Mouse (Mus musculus): ENCODE data around the gene Pnpo. TPM values are rescaled to one million over a fixed set of nuclear protein-coding genes. Genes with fewer than 3 reads are reported as not detected.

Gene Pnpo
- polyA plus RNA-seq, 1 experiment: 83.7 TPM

DNA sequence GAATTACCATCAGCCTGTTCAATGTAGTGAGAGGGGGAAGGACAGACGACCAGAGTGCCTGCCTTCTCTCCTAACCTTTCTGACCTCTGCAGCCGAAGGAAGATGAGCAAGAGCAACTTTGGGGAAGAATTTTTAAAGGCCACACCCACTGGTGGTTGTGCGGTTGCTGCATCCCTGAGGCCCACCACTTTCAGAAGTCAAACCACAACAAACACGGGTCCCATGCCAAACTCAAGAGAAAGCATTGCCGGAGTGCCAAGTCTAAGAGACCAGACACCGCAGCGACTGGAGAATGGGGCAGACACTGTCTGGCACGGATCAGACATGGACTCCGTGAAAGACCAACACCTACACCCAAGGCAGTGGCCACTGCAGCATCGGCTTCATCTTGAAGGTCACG lies 18.9 kb downstream of the Pnpo start:
- no peaks in the 10 kb centered on the region for H3K9me3 ChIP-seq (ENCODE audit: control insufficient read depth, low read length)
- peaks cover 8% of the 10 kb centered on the region for H3K27me3 ChIP-seq (ENCODE audit: control insufficient read depth)
- peaks cover 83% of the 10 kb centered on the region for H3K4me1 ChIP-seq (ENCODE audit: control insufficient read depth)
- peak overlapping the region; percentile 1 for H3K4me3 ChIP-seq (replicated peaks)
- no peak for TF ChIP-seq GATA1 (IDR thresholded peaks at IDR 0.05; ENCODE audit: low read length)
- TF ChIP-seq TAL1 (IDR thresholded peaks at IDR 0.05; ENCODE audit: low read length): no peak
- H3K36me3 ChIP-seq (ENCODE audit: control insufficient read depth): peaks cover 5% of the 10 kb centered on the region; the same call in 1 of the 2 replicates

- TF ChIP-seq GATA1 (IDR thresholded peaks at IDR 0.05; ENCODE audit: low read length): no peak
- no peak for TF ChIP-seq TAL1 (IDR thresholded peaks at IDR 0.05; ENCODE audit: low read length)
- Histone ChIP-seq H3K4me3 (replicated peaks) (no peak overlapping the region), H3K27me3 (ENCODE audit: control insufficient read depth) (no peaks in the 10 kb centered on the region), H3K36me3 (ENCODE audit: control insufficient read depth) (peaks cover 7% of the 10 kb centered on the region), H3K9me3 (ENCODE audit: control insufficient read depth, low read length) (no peaks in the 10 kb centered on the region), H3K4me1 (ENCODE audit: control insufficient read depth) (peaks cover 75% of the 10 kb centered on the region)
Observed at GRCm38 (mm10) chr11:96919003-96919402, 24.8 kb downstream of the Pnpo start.

DNA sequence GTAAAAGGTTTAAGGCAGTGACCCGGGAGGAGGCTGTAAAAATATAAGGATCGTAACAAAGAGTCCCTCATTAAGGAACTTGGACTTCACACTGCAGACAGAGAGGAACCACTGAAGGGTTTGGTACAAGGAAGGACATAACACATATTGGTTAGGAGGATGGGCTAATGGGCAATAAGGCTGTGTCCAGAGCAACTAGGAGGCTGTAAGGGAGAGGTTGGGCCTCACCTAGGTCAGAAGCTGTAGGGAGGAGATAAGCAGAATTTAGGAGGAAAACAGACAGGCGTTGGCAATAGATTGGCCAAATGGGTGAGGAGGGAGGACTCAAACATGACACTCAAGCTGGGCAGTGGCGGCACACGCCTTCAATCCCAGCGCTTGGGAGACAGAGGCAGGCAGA lies 26.4 kb downstream of the Pnpo start:
- TF ChIP-seq TAL1 (IDR thresholded peaks at IDR 0.05; ENCODE audit: low read length): peak; percentile 96
- peak; percentile 95 for TF ChIP-seq GATA1 (IDR thresholded peaks at IDR 0.05; ENCODE audit: low read length)
- Histone ChIP-seq H3K9me3 (ENCODE audit: control insufficient read depth, low read length) (no peaks in the 10 kb centered on the region), H3K4me1 (ENCODE audit: control insufficient read depth) (peaks cover 71% of the 10 kb centered on the region), H3K36me3 (ENCODE audit: control insufficient read depth) (peaks cover 14% of the 10 kb centered on the region), H3K27me3 (ENCODE audit: control insufficient read depth) (no peaks in the 10 kb centered on the region), H3K4me3 (replicated peaks) (peak overlapping the region; percentile 39)

DNA sequence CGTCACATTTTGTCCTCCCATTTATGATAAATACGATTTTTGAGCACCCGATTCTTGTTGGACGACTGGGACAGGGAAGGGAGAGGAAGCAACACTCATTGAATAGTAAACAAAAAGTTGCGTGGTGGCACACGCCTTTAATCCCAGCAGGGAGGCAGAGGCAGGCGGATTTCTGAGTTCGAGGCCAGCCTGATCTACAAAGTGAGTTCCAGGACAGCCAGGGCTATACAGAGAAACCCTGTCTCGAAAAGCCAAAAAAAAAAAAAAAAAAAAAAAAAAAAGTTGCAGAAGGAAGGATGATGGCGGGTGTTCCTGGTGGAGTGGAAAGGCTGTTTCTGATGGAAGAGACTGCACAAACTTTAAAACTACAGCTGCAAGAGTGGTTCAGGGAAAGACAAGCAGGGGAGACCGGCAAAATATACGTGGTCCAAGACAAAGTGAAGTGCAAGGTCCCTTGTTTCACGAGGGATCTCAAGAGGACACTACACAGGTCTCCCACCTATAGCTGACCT lies 26.8 kb downstream of the Pnpo start:
- TF ChIP-seq TAL1 (IDR thresholded peaks at IDR 0.05; ENCODE audit: low read length): no peak
- TF ChIP-seq GATA1 (IDR thresholded peaks at IDR 0.05; ENCODE audit: low read length): no peak
- Histone ChIP-seq H3K4me3 (replicated peaks) (peak overlapping the region; percentile 72), H3K27me3 (ENCODE audit: control insufficient read depth) (no peaks in the 10 kb centered on the region), H3K36me3 (ENCODE audit: control insufficient read depth) (peaks cover 18% of the 10 kb centered on the region), H3K9me3 (ENCODE audit: control insufficient read depth, low read length) (no peaks in the 10 kb centered on the region), H3K4me1 (ENCODE audit: control insufficient read depth) (peaks cover 69% of the 10 kb centered on the region)

DNA sequence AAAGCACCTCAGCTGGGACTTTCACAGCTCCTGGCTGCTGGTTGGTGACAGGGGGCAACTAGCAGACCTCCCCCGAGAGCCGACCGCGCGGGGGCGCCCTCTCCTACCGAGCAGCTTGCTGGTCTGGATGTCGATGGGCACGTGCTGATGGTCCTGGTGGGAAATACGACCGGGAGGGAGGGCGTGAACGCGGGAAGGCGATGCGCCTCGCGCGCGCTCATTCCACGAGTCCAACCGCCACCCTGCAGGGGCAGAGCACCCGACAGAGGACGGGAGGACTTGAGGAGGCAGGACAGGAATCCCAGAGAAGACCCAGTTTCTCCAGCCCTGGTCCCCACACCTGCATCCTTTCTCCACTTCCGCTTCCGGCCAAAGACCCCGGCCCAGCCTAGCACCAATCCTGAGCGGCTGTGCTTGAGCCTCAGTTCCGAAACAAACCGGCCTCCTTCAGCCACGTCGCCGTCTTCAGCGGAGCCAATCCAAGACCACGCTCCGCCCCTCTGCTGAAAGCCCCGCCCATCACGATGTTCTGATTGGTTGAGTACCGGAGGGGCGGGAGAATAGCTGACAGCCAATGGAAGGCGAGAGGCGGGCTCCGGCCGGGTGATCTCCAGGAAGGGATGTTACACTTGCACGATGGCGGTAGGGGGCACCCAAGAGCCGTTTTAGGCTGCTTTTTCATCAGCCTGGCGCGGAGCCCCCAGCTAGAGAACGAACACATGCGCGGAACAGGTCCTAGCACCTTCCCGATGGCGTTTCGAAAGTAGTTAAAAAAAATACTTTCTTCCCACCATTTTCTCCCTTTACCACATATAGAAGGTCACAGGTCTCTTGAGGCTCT lies 27.5 kb downstream of the Pnpo start, which contains the start of gene Cdk5rap3:
Gene Cdk5rap3 (minus strand): TSS at position 453 of the 841 bp plus-strand sequence.
- TF ChIP-seq GATA1 (IDR thresholded peaks at IDR 0.05; ENCODE audit: low read length): no peak
- TF ChIP-seq TAL1 (IDR thresholded peaks at IDR 0.05; ENCODE audit: low read length): no peak
- Histone ChIP-seq H3K4me1 (ENCODE audit: control insufficient read depth) (peaks cover 68% of the 10 kb centered on the region), H3K4me3 (replicated peaks) (peak within 1 kb of the TSS; percentile 72), H3K36me3 (ENCODE audit: control insufficient read depth) (peaks cover 25% of the 10 kb centered on the region), H3K27me3 (ENCODE audit: control insufficient read depth) (no peaks in the 10 kb centered on the region), H3K9me3 (ENCODE audit: control insufficient read depth, low read length) (no peaks in the 10 kb centered on the region)

DNA sequence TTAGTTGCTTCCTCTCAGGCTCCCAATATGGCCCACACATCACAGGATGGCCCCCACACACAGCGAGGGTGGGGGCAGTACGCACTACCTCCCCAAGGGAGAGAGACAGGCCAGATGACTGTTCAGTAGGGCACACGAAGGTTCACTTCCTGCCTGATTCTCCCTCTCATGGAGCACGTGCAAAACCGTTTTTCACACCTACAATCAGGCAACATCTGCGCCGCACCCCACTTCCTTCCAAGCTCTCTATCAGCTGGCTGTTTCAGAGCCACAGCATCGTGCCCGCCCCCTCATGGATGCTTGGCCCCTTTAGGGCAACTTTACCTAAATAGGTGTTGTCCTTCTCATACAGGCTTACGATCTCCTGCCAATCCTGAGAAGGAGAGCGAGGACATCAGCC lies 31.1 kb downstream of the Pnpo start:
- Histone ChIP-seq H3K4me3 (replicated peaks) (no peak overlapping the region), H3K9me3 (ENCODE audit: control insufficient read depth, low read length) (no peaks in the 10 kb centered on the region), H3K27me3 (ENCODE audit: control insufficient read depth) (no peaks in the 10 kb centered on the region), H3K4me1 (ENCODE audit: control insufficient read depth) (peaks cover 38% of the 10 kb centered on the region), H3K36me3 (ENCODE audit: control insufficient read depth) (peaks cover 54% of the 10 kb centered on the region)
- TF ChIP-seq TAL1 (IDR thresholded peaks at IDR 0.05; ENCODE audit: low read length) (no peak), GATA1 (IDR thresholded peaks at IDR 0.05; ENCODE audit: low read length) (no peak)

- no peaks in the 10 kb centered on the region for H3K9me3 ChIP-seq (ENCODE audit: control insufficient read depth, low read length)
- peaks cover 66% of the 10 kb centered on the region for H3K36me3 ChIP-seq (ENCODE audit: control insufficient read depth)
- TF ChIP-seq TAL1 (IDR thresholded peaks at IDR 0.05; ENCODE audit: low read length) (no peak), GATA1 (IDR thresholded peaks at IDR 0.05; ENCODE audit: low read length) (no peak)
- H3K4me3 ChIP-seq (replicated peaks): no peak overlapping the region
- no peaks in the 10 kb centered on the region for H3K27me3 ChIP-seq (ENCODE audit: control insufficient read depth)
- peaks cover 25% of the 10 kb centered on the region for H3K4me1 ChIP-seq (ENCODE audit: control insufficient read depth)
Observed at GRCm38 (mm10) chr11:96910003-96910402, 33.8 kb downstream of the Pnpo start.

DNA sequence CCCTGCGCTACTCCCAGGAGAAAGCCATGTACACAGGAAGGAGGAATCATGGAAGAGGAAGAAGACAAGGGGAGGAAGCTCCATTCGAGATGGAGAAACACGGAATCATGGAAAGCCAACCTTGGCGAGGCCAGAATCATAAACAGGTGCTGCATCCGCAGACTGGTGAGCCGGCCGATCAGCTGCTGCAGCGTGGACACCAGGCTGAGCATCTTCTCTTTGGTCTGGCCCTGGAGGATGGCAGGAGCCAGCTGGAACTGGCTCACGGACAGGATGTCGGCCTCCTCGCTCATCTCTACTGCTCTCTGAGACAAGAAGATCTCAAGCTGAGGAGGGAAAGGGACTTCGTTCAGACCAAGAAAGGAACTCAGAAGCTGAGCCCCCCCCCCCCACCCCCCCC lies 35.2 kb downstream of the Pnpo start:
- no peak overlapping the region for H3K4me3 ChIP-seq (replicated peaks)
- peaks cover 63% of the 10 kb centered on the region for H3K36me3 ChIP-seq (ENCODE audit: control insufficient read depth)
- H3K27me3 ChIP-seq (ENCODE audit: control insufficient read depth): no peaks in the 10 kb centered on the region
- peaks cover 20% of the 10 kb centered on the region for H3K4me1 ChIP-seq (ENCODE audit: control insufficient read depth)
- TF ChIP-seq TAL1 (IDR thresholded peaks at IDR 0.05; ENCODE audit: low read length): no peak
- TF ChIP-seq GATA1 (IDR thresholded peaks at IDR 0.05; ENCODE audit: low read length): no peak
- no peaks in the 10 kb centered on the region for H3K9me3 ChIP-seq (ENCODE audit: control insufficient read depth, low read length)

DNA sequence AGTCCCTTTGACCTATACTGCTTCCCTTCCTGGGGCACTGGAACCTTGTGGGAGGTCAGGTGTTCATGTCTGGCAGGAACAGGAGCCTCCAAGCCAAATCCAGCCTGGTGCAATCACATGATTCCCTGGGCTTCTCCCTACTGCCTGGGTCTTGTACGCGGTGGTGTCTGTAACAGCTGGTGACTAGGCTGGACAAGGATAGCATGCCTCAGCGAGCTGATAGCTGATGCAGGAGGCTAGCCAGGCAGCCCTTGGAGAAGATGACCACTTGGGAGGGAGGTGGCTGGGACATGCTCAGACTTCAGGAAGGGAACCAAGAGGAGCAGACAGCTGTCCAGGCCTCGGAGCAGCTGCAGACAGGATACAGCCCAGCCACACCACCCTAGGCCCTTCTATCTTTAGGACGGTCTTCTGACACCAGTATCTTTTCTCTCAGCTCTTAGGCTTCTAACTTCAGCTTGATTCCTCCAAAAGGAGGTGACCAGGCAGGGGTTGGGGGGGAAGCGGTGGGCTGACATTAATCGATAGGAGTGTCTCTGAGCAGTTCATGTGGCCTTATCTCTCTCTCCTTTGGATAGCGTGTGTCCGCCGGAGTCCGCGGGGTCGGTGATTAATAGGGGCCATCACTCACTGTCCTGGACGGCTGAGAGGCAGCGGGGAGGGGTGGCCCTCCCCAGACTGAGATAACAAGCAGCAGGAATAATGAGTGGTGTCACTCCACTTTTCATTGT lies 37.2 kb downstream of the Pnpo start:
- TF ChIP-seq TAL1 (IDR thresholded peaks at IDR 0.05; ENCODE audit: low read length) (no peak), GATA1 (IDR thresholded peaks at IDR 0.05; ENCODE audit: low read length) (no peak)
- H3K9me3 ChIP-seq (ENCODE audit: control insufficient read depth, low read length): no peaks in the 10 kb centered on the region
- no peak overlapping the region for H3K4me3 ChIP-seq (replicated peaks)
- H3K36me3 ChIP-seq (ENCODE audit: control insufficient read depth): peaks cover 48% of the 10 kb centered on the region
- peaks cover 15% of the 10 kb centered on the region for H3K4me1 ChIP-seq (ENCODE audit: control insufficient read depth)
- peaks cover 10% of the 10 kb centered on the region for H3K27me3 ChIP-seq (ENCODE audit: control insufficient read depth)
